ENCODE assay signal across 33 mouse cellular contexts in the genomic region with DNA sequence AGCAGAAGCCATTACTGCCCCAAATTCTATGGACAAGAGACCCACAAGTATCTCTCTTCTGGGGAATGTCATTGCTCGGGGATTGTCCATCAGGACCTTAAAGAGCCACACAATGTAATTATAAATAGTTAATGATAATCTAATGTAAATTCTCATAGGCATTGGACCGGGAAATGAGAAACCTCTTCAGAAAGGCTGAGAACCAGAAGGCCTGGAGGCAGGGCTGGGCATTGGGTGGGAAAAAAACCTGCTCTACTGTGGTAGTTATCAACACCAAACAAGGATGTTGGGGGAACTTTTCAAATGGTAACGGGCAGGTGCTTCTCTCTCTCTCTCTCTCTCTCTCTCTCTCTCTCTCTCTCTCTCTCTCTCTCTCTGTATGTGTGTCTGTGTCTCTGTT.
"Had no signal": no experiment of that assay in that cellular context is flagged by ENCODE, and none has a peak within 500 bp of the region (broad histone marks: within the 10 kb centered on the region; RNA-seq: fewer than 3 reads in every experiment).

No protein-coding gene starts in this region.

- H3K27ac ChIP-seq: heart, adult 2 months; heart, embryonic 10.5 days; heart, embryonic 13.5 days; heart, embryonic 15.5 days; hindbrain, embryonic 12.5 days; hindbrain, embryonic 13.5 days; hindbrain, embryonic 14.5 days; hindbrain, embryonic 15.5 days; hindbrain, postnatal 0 days; intestine, embryonic 15.5 days; kidney, postnatal 0 days; left cerebral cortex, adult 2 months had no signal

- H3K27me3 ChIP-seq: heart, embryonic 12.5 days; heart, embryonic 13.5 days; heart, embryonic 15.5 days; hindbrain, embryonic 12.5 days; hindbrain, embryonic 13.5 days; hindbrain, embryonic 15.5 days; intestine, embryonic 15.5 days had no signal

- H3K9ac ChIP-seq: heart, embryonic 12.5 days; heart, embryonic 13.5 days; heart, embryonic 15.5 days; hindbrain, embryonic 12.5 days; hindbrain, embryonic 13.5 days; hindbrain, embryonic 14.5 days; hindbrain, embryonic 15.5 days; intestine, embryonic 15.5 days had no signal

- H3K36me3 ChIP-seq: heart, embryonic 10.5 days; heart, embryonic 12.5 days; heart, embryonic 13.5 days; heart, embryonic 15.5 days; hindbrain, embryonic 10.5 days; hindbrain, embryonic 12.5 days; hindbrain, embryonic 13.5 days; hindbrain, embryonic 15.5 days; intestine, embryonic 15.5 days had no signal

- H3K9me3 ChIP-seq: heart, embryonic 10.5 days; heart, embryonic 12.5 days; heart, embryonic 13.5 days; heart, embryonic 15.5 days; hindbrain, embryonic 10.5 days; hindbrain, embryonic 12.5 days; hindbrain, embryonic 13.5 days; hindbrain, embryonic 15.5 days; intestine, embryonic 15.5 days had no signal

- H3K4me1 ChIP-seq: heart, embryonic 10.5 days; heart, embryonic 12.5 days; heart, embryonic 13.5 days; heart, embryonic 15.5 days; intestine, embryonic 15.5 days had no signal

- ATAC-seq: hindbrain, embryonic 16.5 days; hindbrain, postnatal 0 days; inflammation-experienced regulatory T-cells, adult 6 months; intestine, embryonic 15.5 days; intestine, embryonic 16.5 days; intestine, postnatal 0 days had no signal

- DNase-seq: heart, adult 18-20 months; heart, adult 2 months; heart, postnatal 10 days; heart, postnatal 14 days; heart, postnatal 36 days; heart, postnatal 4 days; kidney, adult 11 months; kidney, adult 18-20 months; kidney, adult 2 months; kidney, postnatal 10 days; kidney, postnatal 25 days; kidney, postnatal 36 days; layer of hippocampus, adult 9-11 months; layer of hippocampus, postnatal 36 days had no signal

- H3K4me2 ChIP-seq: heart, embryonic 11.5 days; heart, embryonic 12.5 days; heart, embryonic 13.5 days; heart, embryonic 15.5 days; hindbrain, embryonic 12.5 days; hindbrain, embryonic 13.5 days; hindbrain, embryonic 14.5 days; hindbrain, embryonic 15.5 days; intestine, embryonic 15.5 days had no signal

- H3K4me3 ChIP-seq: heart, adult 2 months; heart, embryonic 10.5 days; heart, embryonic 12.5 days; heart, embryonic 13.5 days; heart, embryonic 15.5 days; hindbrain, embryonic 10.5 days; hindbrain, embryonic 12.5 days; hindbrain, embryonic 13.5 days; hindbrain, embryonic 15.5 days; intestine, embryonic 15.5 days; layer of hippocampus, adult 2 months; left cerebral cortex, adult 2 months had no signal
